Mouse (Mus musculus): ENCODE measurements around the gene Gm42906. TPM values are rescaled to one million over a fixed set of nuclear protein-coding genes. Genes with fewer than 3 reads are reported as not detected.

Gm42906 gene
- total RNA-seq, 1 experiment: not detected

DNA sequence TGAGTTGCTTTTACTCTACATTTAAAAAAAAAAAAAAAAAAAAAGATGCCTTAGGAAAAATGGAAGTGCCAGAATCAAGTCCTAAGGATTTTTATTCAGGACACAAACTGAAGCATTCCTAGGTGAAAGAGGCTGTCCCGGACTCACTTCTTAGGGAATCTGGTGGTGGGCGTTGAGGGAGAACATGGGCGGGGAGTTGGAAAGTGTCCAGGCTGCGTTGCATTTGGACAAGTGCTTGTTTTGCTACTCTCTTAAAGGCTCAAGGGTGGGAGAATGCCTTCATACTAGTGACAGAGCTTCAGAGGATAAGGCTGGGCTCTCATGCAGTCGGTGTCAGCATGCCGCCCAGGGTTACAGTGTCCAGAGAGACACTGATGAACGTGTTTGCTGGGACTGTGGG is 6.1 kb downstream of the Gm42906 start:
- no peaks in the 10 kb centered on the region for H3K9me3 ChIP-seq (ENCODE audit: control insufficient read depth, insufficient read depth, low read depth, low read length)
- DNase-seq (ENCODE audit: low read depth, low spot score): no peak
- no peak overlapping the region for H3K9ac ChIP-seq (ENCODE audit: insufficient read depth, low read depth, low read length, poor library complexity, severe bottlenecking)
- H3K36me3 ChIP-seq (ENCODE audit: control insufficient read depth, insufficient read depth, low read length, poor library complexity, severe bottlenecking): no peaks in the 10 kb centered on the region
- in situ Hi-C loops (cut with MboI; ENCODE audit: low sequenced_read_pairs in 2 of 2, unreplicated experiment in 2 of 2): no loop called here
- H3K4me1 ChIP-seq (ENCODE audit: control insufficient read depth in 2 of 2, insufficient read depth in 2 of 2, low read length in 2 of 2, poor library complexity in 1 of 2): no peaks in the 10 kb centered on the region
- TF ChIP-seq CHD2 (IDR thresholded peaks at IDR 0.05; ENCODE audit: low read depth, low read length) (no peak), ZC3H11A (IDR thresholded peaks at IDR 0.05; ENCODE audit: borderline replicate concordance, low read depth, low read length) (no peak), MAFK (IDR thresholded peaks at IDR 0.05; ENCODE audit: insufficient read depth, low read depth, low read length) (no peak), ZNF384 (IDR thresholded peaks at IDR 0.05; ENCODE audit: low read depth, low read length) (no peak), HCFC1 (IDR thresholded peaks at IDR 0.05; ENCODE audit: borderline replicate concordance, insufficient read depth, low read length) (no peak)
- no peak overlapping the region for H3K27ac ChIP-seq (ENCODE audit: insufficient read depth, low read depth, low read length, poor library complexity, severe bottlenecking)
- no peak overlapping the region for H3K4me3 ChIP-seq (ENCODE audit: insufficient read depth in 1 of 2, low read depth in 1 of 2, low read length in 2 of 2, poor library complexity in 1 of 2, severe bottlenecking in 1 of 2)

- Histone ChIP-seq H3K9ac (ENCODE audit: insufficient read depth, low read depth, low read length, poor library complexity, severe bottlenecking) (no peak overlapping the region), H3K9me3 (ENCODE audit: control insufficient read depth, insufficient read depth, low read depth, low read length) (no peaks in the 10 kb centered on the region), H3K4me3 (ENCODE audit: insufficient read depth in 1 of 2, low read depth in 1 of 2, low read length in 2 of 2, poor library complexity in 1 of 2, severe bottlenecking in 1 of 2) (no peak overlapping the region), H3K4me1 (ENCODE audit: control insufficient read depth in 2 of 2, insufficient read depth in 2 of 2, low read length in 2 of 2, poor library complexity in 1 of 2) (no peaks in the 10 kb centered on the region), H3K27ac (ENCODE audit: insufficient read depth, low read depth, low read length, poor library complexity, severe bottlenecking) (no peak overlapping the region), H3K36me3 (ENCODE audit: control insufficient read depth, insufficient read depth, low read length, poor library complexity, severe bottlenecking) (no peaks in the 10 kb centered on the region)
- in situ Hi-C loops (cut with MboI; ENCODE audit: low sequenced_read_pairs in 2 of 2, unreplicated experiment in 2 of 2): no loop called here
- no peak for DNase-seq (ENCODE audit: low read depth, low spot score)
- no peak for TF ChIP-seq MAFK (IDR thresholded peaks at IDR 0.05; ENCODE audit: insufficient read depth, low read depth, low read length)
- no peak for TF ChIP-seq ZC3H11A (IDR thresholded peaks at IDR 0.05; ENCODE audit: borderline replicate concordance, low read depth, low read length)
- TF ChIP-seq CHD2 (IDR thresholded peaks at IDR 0.05; ENCODE audit: low read depth, low read length): no peak
- no peak for TF ChIP-seq ZNF384 (IDR thresholded peaks at IDR 0.05; ENCODE audit: low read depth, low read length)
- TF ChIP-seq HCFC1 (IDR thresholded peaks at IDR 0.05; ENCODE audit: borderline replicate concordance, insufficient read depth, low read length): no peak
These were observed 9.4 kb downstream of the Gm42906 start for GRCm38 (mm10) chr5:151418551-151418950.

GRCm38 (mm10) chr5:151417421-151418038 is 10.4 kb downstream of the Gm42906 start:
- no peak for DNase-seq (ENCODE audit: low read depth, low spot score)
- in situ Hi-C loops (cut with MboI; ENCODE audit: low sequenced_read_pairs in 2 of 2, unreplicated experiment in 2 of 2): no loop called here
- no peak for TF ChIP-seq MAFK (IDR thresholded peaks at IDR 0.05; ENCODE audit: insufficient read depth, low read depth, low read length)
- no peak for TF ChIP-seq ZC3H11A (IDR thresholded peaks at IDR 0.05; ENCODE audit: borderline replicate concordance, low read depth, low read length)
- TF ChIP-seq ZNF384 (IDR thresholded peaks at IDR 0.05; ENCODE audit: low read depth, low read length): no peak
- TF ChIP-seq CHD2 (IDR thresholded peaks at IDR 0.05; ENCODE audit: low read depth, low read length): no peak
- no peak for TF ChIP-seq HCFC1 (IDR thresholded peaks at IDR 0.05; ENCODE audit: borderline replicate concordance, insufficient read depth, low read length)

DNA sequence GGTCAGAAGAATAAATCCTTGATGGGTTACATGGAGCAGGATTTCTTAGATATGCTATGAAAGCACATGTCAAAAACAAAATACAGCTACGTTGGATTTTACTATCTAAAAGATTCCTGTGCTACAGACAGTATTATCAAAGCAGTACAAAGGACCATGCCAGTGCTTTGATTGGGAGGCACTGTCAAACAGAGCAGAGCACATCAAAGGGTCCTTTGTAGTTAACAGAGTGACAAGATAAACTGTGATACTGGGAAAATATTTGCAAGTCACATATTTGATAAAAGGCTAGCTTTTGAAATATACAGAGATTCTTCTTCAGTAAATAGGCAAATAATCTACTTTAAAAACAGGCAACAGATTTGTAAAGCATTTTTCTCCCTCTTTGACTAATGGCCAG is 11.0 kb downstream of the Gm42906 start:
- H3K27ac ChIP-seq (ENCODE audit: insufficient read depth, low read depth, low read length, poor library complexity, severe bottlenecking): no peak overlapping the region
- H3K36me3 ChIP-seq (ENCODE audit: control insufficient read depth, insufficient read depth, low read length, poor library complexity, severe bottlenecking): no peaks in the 10 kb centered on the region

More at GRCm38 (mm10) chr5:151417421-151418038, 10.4 kb downstream of the Gm42906 start:
- Histone ChIP-seq H3K4me1 (ENCODE audit: control insufficient read depth in 2 of 2, insufficient read depth in 2 of 2, low read length in 2 of 2, poor library complexity in 1 of 2) (no peaks in the 10 kb centered on the region), H3K36me3 (ENCODE audit: control insufficient read depth, insufficient read depth, low read length, poor library complexity, severe bottlenecking) (no peaks in the 10 kb centered on the region), H3K9me3 (ENCODE audit: control insufficient read depth, insufficient read depth, low read depth, low read length) (no peaks in the 10 kb centered on the region), H3K9ac (ENCODE audit: insufficient read depth, low read depth, low read length, poor library complexity, severe bottlenecking) (no peak overlapping the region), H3K27ac (ENCODE audit: insufficient read depth, low read depth, low read length, poor library complexity, severe bottlenecking) (no peak overlapping the region), H3K4me3 (ENCODE audit: insufficient read depth in 1 of 2, low read depth in 1 of 2, low read length in 2 of 2, poor library complexity in 1 of 2, severe bottlenecking in 1 of 2) (no peak overlapping the region)

More for the DNA sequence above, 11.0 kb downstream of the Gm42906 start:
- Histone ChIP-seq H3K4me1 (ENCODE audit: control insufficient read depth in 2 of 2, insufficient read depth in 2 of 2, low read length in 2 of 2, poor library complexity in 1 of 2) (no peaks in the 10 kb centered on the region), H3K4me3 (ENCODE audit: insufficient read depth in 1 of 2, low read depth in 1 of 2, low read length in 2 of 2, poor library complexity in 1 of 2, severe bottlenecking in 1 of 2) (no peak overlapping the region), H3K9ac (ENCODE audit: insufficient read depth, low read depth, low read length, poor library complexity, severe bottlenecking) (no peak overlapping the region), H3K9me3 (ENCODE audit: control insufficient read depth, insufficient read depth, low read depth, low read length) (no peaks in the 10 kb centered on the region)
- DNase-seq (ENCODE audit: low read depth, low spot score): no peak
- in situ Hi-C loops (cut with MboI; ENCODE audit: low sequenced_read_pairs in 2 of 2, unreplicated experiment in 2 of 2): no loop called here
- no peak for TF ChIP-seq ZNF384 (IDR thresholded peaks at IDR 0.05; ENCODE audit: low read depth, low read length)
- no peak for TF ChIP-seq HCFC1 (IDR thresholded peaks at IDR 0.05; ENCODE audit: borderline replicate concordance, insufficient read depth, low read length)
- TF ChIP-seq CHD2 (IDR thresholded peaks at IDR 0.05; ENCODE audit: low read depth, low read length): no peak
- TF ChIP-seq MAFK (IDR thresholded peaks at IDR 0.05; ENCODE audit: insufficient read depth, low read depth, low read length): no peak

All from ES-E14 (cell line).